Mouse (Mus musculus): ENCODE measurements around the gene Anks1.
"Not testable (repeated sequence)": the region's sequence is repeated elsewhere in the genome, so short reads cannot be mapped to it uniquely, and the experiment has no call there.

The Anks1 gene

DNA sequence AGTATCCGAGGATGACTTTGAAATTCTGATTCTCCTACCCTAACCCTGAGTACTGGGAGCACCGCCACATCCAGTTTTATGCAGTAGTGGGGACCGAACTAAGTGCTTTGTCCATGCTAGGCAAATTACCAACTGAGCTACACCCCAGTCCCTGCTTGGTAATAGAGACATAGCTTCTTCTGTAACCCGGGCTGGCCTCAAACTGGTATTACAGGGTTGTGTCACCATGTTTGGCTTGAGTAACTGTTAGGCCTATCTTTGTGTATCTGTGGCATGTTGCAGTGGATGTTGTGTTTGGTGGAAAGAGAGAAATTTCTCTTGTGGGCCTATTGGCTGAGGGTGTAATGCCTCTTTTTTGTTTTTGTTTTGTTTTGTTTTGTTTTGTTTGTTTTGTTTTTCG lies 21.2 kb downstream of the Anks1 start:
- no peak for DNase-seq (ENCODE audit: low read depth, low spot score)

DNA sequence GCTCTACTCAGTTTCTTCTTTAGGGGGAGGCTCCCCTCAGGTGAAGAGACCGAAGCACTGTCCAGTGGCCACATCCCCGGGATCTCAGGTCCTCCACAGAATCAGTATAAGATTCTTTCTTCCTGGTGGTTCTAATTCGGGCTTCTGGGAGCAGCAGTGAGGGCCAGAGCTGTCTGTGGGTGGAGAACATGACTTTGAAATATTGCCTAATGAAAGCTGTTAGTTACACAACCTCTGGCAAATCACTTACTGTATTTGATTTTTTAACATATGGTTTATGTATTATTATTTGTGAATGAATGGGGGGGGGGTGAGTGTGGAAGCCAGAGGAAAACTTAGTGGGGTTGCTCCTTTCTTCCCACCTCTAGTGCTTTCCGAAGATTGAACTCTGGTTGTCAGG lies 22.7 kb downstream of the Anks1 start:
- DNase-seq (ENCODE audit: low read depth, low spot score) = no peak

- DNase-seq (ENCODE audit: low read depth, low spot score) = peak; percentile 25
These were observed 25.2 kb downstream of the Anks1 start for GRCm38 (mm10) chr17:27934136-27934910.

DNA sequence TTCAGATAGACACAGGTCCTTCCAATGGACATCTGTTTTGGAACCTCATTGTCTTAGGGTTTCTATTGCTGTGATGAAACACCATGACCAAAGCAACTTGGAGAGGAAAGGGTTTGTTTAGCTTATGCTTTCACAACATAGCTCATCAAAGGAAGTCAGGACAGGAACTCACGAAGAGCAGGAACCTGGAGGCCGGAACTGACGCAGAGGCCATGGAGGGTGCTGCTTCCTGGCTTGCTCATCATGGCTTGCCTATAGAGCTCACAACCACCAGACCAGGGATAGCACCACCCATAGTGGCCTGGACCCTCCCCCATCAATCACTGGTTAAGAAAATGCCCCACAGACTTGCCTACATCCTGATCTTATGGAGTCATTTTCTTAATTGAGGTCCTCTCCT lies 26.0 kb downstream of the Anks1 start:
- no peak for DNase-seq (ENCODE audit: low read depth, low spot score)

- DNase-seq (ENCODE audit: low read depth, low spot score) = peak; percentile 72
These were observed 28.0 kb downstream of the Anks1 start for GRCm38 (mm10) chr17:27937054-27937615.

DNA sequence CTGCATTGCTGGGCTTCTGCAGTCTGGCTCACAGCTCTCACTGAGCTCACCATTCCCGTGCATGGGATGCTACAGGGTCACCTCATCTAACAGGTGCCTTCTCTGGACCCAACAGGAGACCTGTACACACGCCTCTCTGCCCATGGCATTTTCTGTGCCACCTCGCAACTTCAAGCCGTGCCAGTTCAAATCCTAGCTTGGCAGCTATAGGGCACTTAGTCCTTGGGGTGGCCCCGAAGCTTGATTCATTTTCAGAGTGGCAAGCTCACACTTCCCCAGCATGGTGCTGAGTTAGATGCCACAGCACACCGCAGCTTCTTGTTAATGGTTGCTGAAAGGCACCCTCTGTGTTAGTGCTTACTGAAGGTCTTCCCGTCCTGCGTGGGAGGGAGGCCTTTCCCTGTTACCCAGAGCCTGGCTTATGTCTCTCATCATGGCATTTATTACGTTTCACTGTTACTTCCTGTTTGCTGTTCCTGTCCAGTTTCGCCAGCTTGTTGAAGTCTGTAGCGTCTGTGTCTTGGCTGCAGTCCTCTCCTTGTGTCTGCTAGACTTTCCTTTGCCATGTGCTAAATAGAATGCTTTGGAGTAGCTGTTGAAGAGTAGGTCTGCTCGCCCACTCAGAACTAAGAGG lies 29.1 kb downstream of the Anks1 start:
- DNase-seq (ENCODE audit: low read depth, low spot score) = no peak

- no peak for DNase-seq (ENCODE audit: low read depth, low spot score)
These were observed 29.9 kb downstream of the Anks1 start for GRCm38 (mm10) chr17:27939028-27939427.

- DNase-seq (ENCODE audit: low read depth, low spot score) = no peak
These were observed 31.2 kb downstream of the Anks1 start for GRCm38 (mm10) chr17:27940352-27940751.

DNA sequence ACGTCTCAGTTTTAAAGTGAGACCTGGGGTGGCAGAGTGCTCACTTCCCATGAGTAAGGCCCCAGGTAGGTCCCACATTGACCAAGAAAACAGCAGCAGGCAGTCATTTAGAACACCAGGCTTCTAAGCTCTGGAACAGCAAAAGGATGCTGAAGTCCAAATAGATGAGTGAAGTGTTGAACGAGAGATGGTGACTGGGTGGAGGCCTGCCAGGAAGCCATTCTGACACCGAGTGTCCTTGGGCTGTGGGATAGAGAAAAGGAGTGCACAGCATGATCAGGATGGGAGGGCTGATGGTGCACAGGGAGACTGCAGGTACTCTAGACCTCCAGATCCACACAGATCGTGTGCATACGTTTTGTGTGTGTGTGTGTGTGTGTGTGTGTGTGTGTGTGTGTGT lies 32.1 kb downstream of the Anks1 start:
- no peak for DNase-seq (ENCODE audit: low read depth, low spot score)

DNA sequence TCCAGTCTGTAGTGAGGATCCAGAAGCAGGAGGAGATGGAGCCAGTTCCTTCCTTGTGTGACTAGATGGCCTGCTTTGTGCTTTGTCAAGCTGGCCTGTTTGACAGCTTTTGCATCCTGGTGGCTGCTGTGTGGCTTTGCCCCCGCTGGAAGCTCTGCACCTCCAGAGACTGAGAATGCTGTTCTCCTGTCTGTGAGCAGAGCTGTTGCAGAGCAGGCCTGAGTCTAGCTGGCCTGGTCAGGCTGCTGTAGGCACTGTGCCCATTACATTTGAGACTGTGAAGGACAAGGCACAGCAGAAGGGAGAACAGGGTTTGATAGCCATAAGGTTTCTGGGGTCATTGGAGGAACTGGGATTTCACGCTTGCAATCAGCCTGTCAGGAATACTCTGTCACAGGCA lies 32.6 kb downstream of the Anks1 start:
- no peak for DNase-seq (ENCODE audit: low read depth, low spot score)

- no peak for DNase-seq (ENCODE audit: low read depth, low spot score)
These were observed 33.0 kb downstream of the Anks1 start for GRCm38 (mm10) chr17:27942131-27942530.

- DNase-seq (ENCODE audit: low read depth, low spot score) = peak; percentile 77
These were observed 36.6 kb downstream of the Anks1 start for GRCm38 (mm10) chr17:27945546-27946216.

- DNase-seq (ENCODE audit: low read depth, low spot score) = no peak
These were observed 37.3 kb downstream of the Anks1 start for GRCm38 (mm10) chr17:27946371-27946770.

DNA sequence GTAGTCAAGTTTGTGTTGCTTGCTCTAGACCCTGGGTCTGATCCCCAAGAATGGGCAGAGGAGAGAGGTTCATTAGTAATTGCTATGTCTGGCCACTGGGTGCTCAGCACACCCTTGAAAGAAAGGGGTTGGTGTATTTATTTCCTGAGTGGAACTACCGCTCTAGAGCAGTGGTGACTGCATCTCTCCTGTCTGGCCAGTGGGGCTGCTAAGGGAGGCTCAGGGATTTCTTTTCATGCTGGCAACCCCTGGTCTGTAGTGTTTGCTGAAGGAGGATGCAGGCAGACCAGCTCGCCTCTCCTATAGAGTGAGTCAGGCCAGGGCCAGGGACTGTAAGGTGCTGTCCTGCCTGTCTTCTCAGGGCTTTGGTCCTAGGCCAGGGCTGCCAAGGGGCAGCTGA lies 38.0 kb downstream of the Anks1 start:
- DNase-seq (ENCODE audit: low read depth, low spot score) = no peak

DNA sequence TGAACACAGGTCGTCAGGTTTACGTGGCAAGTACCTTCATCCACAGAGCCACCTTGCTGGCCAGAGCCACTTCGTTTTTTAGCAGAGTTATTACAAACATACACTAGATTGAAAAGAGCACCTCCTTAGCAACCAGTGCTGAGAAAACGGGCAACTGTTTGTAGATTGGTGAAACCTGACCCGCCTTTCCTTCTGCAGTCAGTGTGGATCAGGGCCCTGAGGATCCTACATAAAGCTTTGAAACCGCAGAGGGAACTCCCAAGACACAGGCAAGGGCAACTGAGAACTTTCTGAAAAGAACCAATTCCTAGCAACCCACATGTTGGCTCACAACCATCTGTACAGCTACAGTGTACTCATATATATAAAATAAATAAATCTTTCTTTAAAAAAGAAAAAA lies 44.0 kb downstream of the Anks1 start:
- no peak for DNase-seq (ENCODE audit: low read depth, low spot score)

DNA sequence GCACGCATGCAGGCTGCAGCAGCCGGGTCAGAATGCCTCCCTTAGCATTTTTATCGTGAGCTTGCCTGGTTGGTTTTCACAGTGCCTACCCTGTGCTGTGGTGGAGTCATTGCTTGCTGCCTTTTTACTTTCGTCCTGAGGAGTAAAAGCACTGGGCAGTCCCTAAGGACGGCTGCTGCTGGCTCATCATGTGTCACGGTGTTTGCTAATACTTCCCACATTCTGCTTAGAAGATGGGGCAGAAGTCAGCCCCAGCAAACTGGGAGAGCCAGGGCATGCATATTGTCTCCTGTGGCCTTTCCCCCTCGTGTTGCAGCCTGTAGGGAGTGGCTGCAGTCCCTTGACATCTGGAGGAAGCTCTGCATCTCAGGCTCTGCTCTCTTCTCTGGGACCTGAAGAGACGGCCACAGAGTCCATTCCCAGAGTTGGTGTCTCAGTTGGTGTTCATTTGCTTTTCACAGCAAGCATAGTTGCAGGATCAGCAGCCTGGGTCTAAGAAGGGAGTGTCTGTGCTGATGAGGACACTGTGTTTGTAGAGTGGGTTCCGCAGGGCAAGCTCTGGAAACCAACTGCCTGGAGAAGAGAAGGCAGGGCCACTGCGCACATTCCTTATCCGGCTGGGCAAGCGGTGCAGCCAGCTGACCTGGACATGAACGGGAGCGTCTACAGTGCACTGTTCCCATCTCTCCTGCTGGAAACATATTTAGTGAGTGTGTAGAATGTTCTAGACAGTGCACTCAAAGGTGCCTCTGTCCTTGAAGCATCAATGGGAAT lies 45.7 kb downstream of the Anks1 start:
- DNase-seq (ENCODE audit: low read depth, low spot score) = peak; percentile 82

DNA sequence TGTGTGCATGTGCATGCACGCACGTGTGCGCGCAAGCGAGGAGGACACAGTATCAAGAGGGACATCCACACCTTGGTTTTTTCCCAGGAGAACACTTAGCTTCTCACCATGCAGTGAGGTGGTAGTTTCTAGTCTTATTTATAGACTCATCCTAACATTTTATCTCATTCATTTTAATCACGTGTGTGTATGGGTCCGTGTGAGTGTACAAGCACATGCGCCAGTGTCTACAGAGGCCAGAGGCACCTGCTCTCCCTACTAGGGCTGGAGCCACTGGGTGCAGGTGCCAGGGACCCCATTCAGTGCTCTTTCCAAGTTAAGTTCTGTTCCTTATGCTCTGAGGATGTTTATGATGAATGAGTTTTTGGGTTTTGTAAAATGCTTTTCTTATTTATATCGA lies 48.5 kb downstream of the Anks1 start:
- no peak for DNase-seq (ENCODE audit: low read depth, low spot score)

GRCm38 (mm10) chr17:27960128-27961111 lies 51.3 kb downstream of the Anks1 start:
- DNase-seq (ENCODE audit: low read depth, low spot score) = no peak

- not testable (repeated sequence) for DNase-seq (ENCODE audit: low read depth, low spot score)
These were observed 54.0 kb downstream of the Anks1 start for GRCm38 (mm10) chr17:27963120-27963519.

DNA sequence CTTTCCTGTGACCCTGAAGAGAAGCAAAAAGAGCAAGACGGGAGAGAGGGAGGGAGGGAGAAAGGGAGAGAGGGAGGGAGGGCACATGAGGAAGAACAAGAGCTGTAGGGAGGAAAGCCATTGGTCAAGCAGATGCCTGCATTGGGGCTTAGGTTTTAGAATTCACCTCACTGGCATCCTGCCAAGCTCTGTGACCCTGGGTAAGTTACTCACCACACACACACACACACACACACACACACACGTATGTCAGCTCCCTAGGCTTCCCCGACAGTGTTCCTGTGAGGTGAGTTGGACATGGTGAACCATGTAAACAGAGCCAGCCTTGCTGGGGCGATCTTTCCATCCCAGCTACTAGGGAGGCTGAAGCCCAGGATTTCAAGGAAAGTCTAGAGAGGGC lies 55.5 kb downstream of the Anks1 start:
- DNase-seq (ENCODE audit: low read depth, low spot score) = no peak

Measured in 3T3-L1 (cell line).